Mouse (Mus musculus) heart, postnatal 0 days (tissue): ENCODE data around the gene Elp5.
"Not testable (repeated sequence)": the region's sequence is repeated elsewhere in the genome, so short reads cannot be mapped to it uniquely, and the experiment has no call there.

Experiments used
- CTCF ChIP-seq: IDR thresholded peaks from 2 replicates; pipeline ENCODE4 v1.5.1; 2016; ENCODE audit warnings: antibody characterized with exemption, control low read depth, low read depth
- EP300 ChIP-seq: IDR thresholded peaks from 2 replicates; pipeline ENCODE4 v1.6.1; 2016; ENCODE audit warnings: antibody characterized with exemption, low read depth

- not testable (repeated sequence) for TF ChIP-seq CTCF, EP300
Measured at GRCm38 (mm10) chr11:70016177-70016576, 33.9 kb upstream of the Elp5 start.
